Mouse (Mus musculus) Muller cell, postnatal 12 days (primary cell): ENCODE measurements around the gene Dera.

ENCODE experiments used
- DNase-seq: peaks from one replicate; pipeline ENCODE4 v3.0.0-alpha.2; 2015; ENCODE audit errors: inconsistent ontology term

The Dera gene

DNA sequence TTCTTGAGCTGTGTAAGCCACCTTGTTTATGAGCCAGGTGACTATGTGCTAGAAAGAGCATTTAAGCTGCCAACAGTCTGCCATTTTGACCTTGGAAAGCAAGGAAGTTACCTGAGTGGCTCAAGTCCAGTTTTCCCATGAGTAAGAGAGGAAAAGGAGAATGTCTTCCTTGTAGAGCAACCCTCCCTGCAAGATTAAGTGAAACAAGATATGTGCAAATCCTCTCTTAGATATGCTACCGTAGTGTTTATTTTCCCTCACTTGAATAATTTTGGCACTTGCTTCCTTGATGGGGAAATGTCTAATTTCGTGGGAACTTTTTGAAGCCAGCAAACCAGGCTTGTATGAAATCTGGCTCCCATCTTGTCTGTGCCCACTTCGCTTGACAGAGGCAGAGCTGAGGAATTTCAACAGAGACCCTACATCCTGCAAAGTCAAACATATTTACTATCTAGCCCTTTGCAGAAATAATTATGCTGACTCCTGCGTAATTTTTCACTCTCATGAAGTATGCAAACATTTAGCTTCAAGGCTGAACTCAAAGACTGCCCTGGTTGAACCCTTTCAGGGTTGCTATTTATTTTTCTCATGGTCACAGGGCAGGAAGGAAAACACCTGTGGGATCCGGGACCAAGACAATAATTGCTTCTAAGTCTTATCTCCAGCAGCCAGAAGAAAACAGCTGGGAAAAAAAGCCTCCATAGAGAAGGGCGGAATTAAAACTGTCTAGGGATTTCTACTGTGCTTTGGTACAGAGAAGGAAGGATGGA lies 132.0 kb downstream of the Dera start:
- no peak for DNase-seq

DNA sequence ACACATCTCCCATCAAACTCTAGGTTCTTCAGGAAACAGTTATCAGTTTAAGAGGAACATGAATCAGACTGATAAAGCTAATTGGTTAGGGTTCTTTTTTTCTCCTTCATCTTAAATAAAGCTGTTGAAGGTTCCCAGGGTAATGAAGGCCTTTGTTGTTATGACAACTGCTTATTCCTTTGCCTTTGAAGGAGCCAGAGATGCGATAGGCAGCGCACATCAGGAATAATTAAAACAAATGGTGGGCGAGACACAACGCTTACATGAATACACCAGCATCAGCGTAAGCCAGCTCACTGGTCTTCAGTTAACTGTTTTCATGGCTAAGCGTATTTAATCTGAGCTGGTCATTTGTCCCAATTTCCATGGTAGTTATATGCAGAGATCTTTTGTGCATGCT lies 132.9 kb downstream of the Dera start:
- DNase-seq = no peak

DNA sequence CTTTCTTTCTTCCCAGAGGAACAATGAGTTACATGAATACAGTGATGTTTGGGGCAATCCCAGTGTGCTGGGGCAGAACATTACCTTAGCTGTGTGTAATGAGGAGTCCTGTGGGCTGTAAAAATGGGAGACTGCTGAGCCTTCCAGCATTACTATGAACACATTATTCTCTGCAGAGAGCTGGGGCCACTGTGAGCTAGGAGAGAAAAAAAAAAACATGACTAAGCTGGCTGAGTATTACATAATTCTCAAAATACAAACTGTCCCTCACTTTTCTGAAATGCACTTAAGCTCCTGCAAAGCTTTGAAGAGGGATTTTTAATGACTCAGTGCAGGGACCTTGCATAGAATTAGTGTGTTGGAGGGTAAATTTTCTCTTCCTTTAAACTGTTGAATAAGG lies 143.3 kb downstream of the Dera start:
- DNase-seq = peak; percentile 7

DNA sequence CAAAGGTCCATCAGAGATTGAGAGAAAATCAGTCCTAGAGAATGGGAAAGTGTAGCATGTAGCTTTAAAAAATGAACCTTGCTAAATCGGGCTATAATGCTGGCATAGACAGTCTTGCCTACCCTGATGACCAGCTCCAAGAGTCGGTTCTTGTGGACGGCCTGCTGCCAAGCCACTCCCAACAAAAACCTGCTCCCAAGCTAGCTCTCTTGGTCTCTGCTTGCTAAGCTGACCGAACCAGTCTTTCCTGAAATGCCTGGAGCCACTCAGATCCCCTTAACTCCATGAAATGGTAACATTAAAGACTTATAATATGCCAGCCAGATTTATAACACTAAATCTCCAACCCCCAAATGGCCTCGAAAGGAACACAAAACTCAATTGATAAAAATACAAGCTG lies 146.9 kb downstream of the Dera start:
- no peak for DNase-seq
